14 mouse cellular contexts compared by ENCODE assay signal in genomic region chr6:84779987-84780386, GRCm38 (mm10).
DNase-seq lines count a peak whose midpoint lies in the region; ATAC-seq and TF ChIP-seq lines count a peak whose summit lies in the region.
"Had no signal": no experiment of that assay in that cellular context is flagged by ENCODE, and none has a peak within 500 bp of the region (broad histone marks: within the 10 kb centered on the region; RNA-seq: fewer than 3 reads in every experiment).

No protein-coding gene starts in this region.

- no peak overlapping the region for H3K4me3 ChIP-seq in ES-E14 (ENCODE audit: insufficient read depth in 1 of 2, low read depth in 1 of 2, low read length in 2 of 2, poor library complexity in 1 of 2, severe bottlenecking in 1 of 2)
- no peak overlapping the region for H3K4me3 ChIP-seq in hindbrain, embryonic 13.5 days
- no peak overlapping the region for H3K4me3 ChIP-seq in neural tube, embryonic 11.5 days (ENCODE audit: low read depth, low read length)
- no peak overlapping the region for H3K4me3 ChIP-seq in liver, embryonic 12.5 days
- no peak overlapping the region for H3K4me3 ChIP-seq in midbrain, embryonic 14.5 days (replicated peaks; ENCODE audit: low read depth, low read length)
- H3K4me3 ChIP-seq: midbrain, embryonic 13.5 days; neural tube, embryonic 12.5 days had no signal

- intact Hi-C loops in heart, postnatal 10 days (cut with DNase I): no loop called here

- 0 out of 2 replicates have a peak, but pooled peaks have one; percentile 39 for ATAC-seq in hindbrain, embryonic 13.5 days (ENCODE audit: low FRiP score)
- ATAC-seq in neural tube, embryonic 11.5 days (ENCODE audit: insufficient read depth, low FRiP score, low TSS enrichment): no peak
- no peak for ATAC-seq in liver, embryonic 12.5 days
- ATAC-seq in midbrain, embryonic 14.5 days (ENCODE audit: low FRiP score, low TSS enrichment): no peak
- ATAC-seq: midbrain, embryonic 13.5 days had no signal

- in situ Hi-C loops in ES-E14 (cut with MboI; ENCODE audit: low sequenced_read_pairs in 2 of 2, unreplicated experiment in 2 of 2): no loop called here

- H3K36me3 ChIP-seq in ES-E14 (ENCODE audit: control insufficient read depth, insufficient read depth, low read length, poor library complexity, severe bottlenecking): no peaks in the 10 kb centered on the region
- no peaks in the 10 kb centered on the region for H3K36me3 ChIP-seq in hindbrain, embryonic 13.5 days
- H3K36me3 ChIP-seq in neural tube, embryonic 11.5 days (ENCODE audit: control insufficient read depth, insufficient read depth, low read length): no peaks in the 10 kb centered on the region
- H3K36me3 ChIP-seq in liver, embryonic 12.5 days: no peaks in the 10 kb centered on the region
- H3K36me3 ChIP-seq in midbrain, embryonic 14.5 days (ENCODE audit: control insufficient read depth, insufficient read depth, low read length): no peaks in the 10 kb centered on the region
- H3K36me3 ChIP-seq: midbrain, embryonic 13.5 days; neural tube, embryonic 12.5 days had no signal

- H3K27me3 ChIP-seq in hindbrain, embryonic 13.5 days: no peaks in the 10 kb centered on the region
- H3K27me3 ChIP-seq in neural tube, embryonic 11.5 days (ENCODE audit: control insufficient read depth, insufficient read depth, low read length): no peaks in the 10 kb centered on the region
- H3K27me3 ChIP-seq in liver, embryonic 12.5 days (replicated peaks): no peaks in the 10 kb centered on the region
- H3K27me3 ChIP-seq in midbrain, embryonic 14.5 days (ENCODE audit: control insufficient read depth, insufficient read depth, low read length): no peaks in the 10 kb centered on the region
- H3K27me3 ChIP-seq: midbrain, embryonic 13.5 days; neural tube, embryonic 12.5 days had no signal

- no peak for DNase-seq in ES-E14 (ENCODE audit: low read depth, low spot score)
- DNase-seq in embryo, embryonic 11 days: peak; percentile 44
- DNase-seq in neural tube, embryonic 11.5 days (ENCODE audit: low spot score): peak; percentile 30
- no peak for DNase-seq in midbrain, embryonic 14.5 days
- no peak for DNase-seq in heart, postnatal 10 days
- DNase-seq: cerebellum, postnatal 25 days; gastrocnemius, postnatal 36 days; lung, embryonic 14.5 days; thymus, postnatal 36 days had no signal

- 38% methylated on average over 5 of the region's 5 CpGs for WGBS in hindbrain, embryonic 13.5 days
- WGBS in neural tube, embryonic 11.5 days: 36% methylated on average over 5 of the region's 5 CpGs
- 57% methylated on average over 5 of the region's 5 CpGs for WGBS in liver, embryonic 12.5 days (ENCODE audit: insufficient replicate concordance)
- WGBS in midbrain, embryonic 14.5 days: 77% methylated on average over 5 of the region's 5 CpGs

- no peaks in the 10 kb centered on the region for H3K4me1 ChIP-seq in ES-E14 (ENCODE audit: control insufficient read depth in 2 of 2, insufficient read depth in 2 of 2, low read length in 2 of 2, poor library complexity in 1 of 2)
- peaks cover 16% of the 10 kb centered on the region for H3K4me1 ChIP-seq in hindbrain, embryonic 13.5 days (replicated peaks)
- H3K4me1 ChIP-seq in neural tube, embryonic 11.5 days (ENCODE audit: control insufficient read depth, insufficient read depth, low read length): no peaks in the 10 kb centered on the region
- H3K4me1 ChIP-seq in liver, embryonic 12.5 days: no peaks in the 10 kb centered on the region
- H3K4me1 ChIP-seq in midbrain, embryonic 14.5 days (ENCODE audit: control insufficient read depth, insufficient read depth, low read length): no peaks in the 10 kb centered on the region
- H3K4me1 ChIP-seq: midbrain, embryonic 13.5 days had no signal

- H3K27ac ChIP-seq in ES-E14 (ENCODE audit: insufficient read depth, low read depth, low read length, poor library complexity, severe bottlenecking): no peak overlapping the region
- H3K27ac ChIP-seq in hindbrain, embryonic 13.5 days: peak overlapping the region; percentile 76
- H3K27ac ChIP-seq in neural tube, embryonic 11.5 days (ENCODE audit: low read depth, low read length): no peak overlapping the region
- H3K27ac ChIP-seq in liver, embryonic 12.5 days: no peak overlapping the region
- no peak overlapping the region for H3K27ac ChIP-seq in midbrain, embryonic 14.5 days (replicated peaks; ENCODE audit: low read depth, low read length)
- H3K27ac ChIP-seq: macrophage; midbrain, embryonic 13.5 days; neural tube, embryonic 12.5 days had no signal

- no peak overlapping the region for H3K9ac ChIP-seq in ES-E14 (ENCODE audit: insufficient read depth, low read depth, low read length, poor library complexity, severe bottlenecking)
- H3K9ac ChIP-seq in hindbrain, embryonic 13.5 days: no peak overlapping the region
- H3K9ac ChIP-seq in neural tube, embryonic 11.5 days (ENCODE audit: low read length): no peak overlapping the region
- H3K9ac ChIP-seq in liver, embryonic 12.5 days: no peak overlapping the region
- H3K9ac ChIP-seq in midbrain, embryonic 14.5 days (replicated peaks; ENCODE audit: low read length): no peak overlapping the region
- H3K9ac ChIP-seq: lung, embryonic 14.5 days; midbrain, embryonic 13.5 days; neural tube, embryonic 12.5 days had no signal

- no peaks in the 10 kb centered on the region for H3K9me3 ChIP-seq in ES-E14 (ENCODE audit: control insufficient read depth, insufficient read depth, low read depth, low read length)
- H3K9me3 ChIP-seq in hindbrain, embryonic 13.5 days: no peaks in the 10 kb centered on the region
- no peaks in the 10 kb centered on the region for H3K9me3 ChIP-seq in neural tube, embryonic 11.5 days (ENCODE audit: control insufficient read depth, low read length)
- no peaks in the 10 kb centered on the region for H3K9me3 ChIP-seq in liver, embryonic 12.5 days (replicated peaks)
- no peaks in the 10 kb centered on the region for H3K9me3 ChIP-seq in midbrain, embryonic 14.5 days (ENCODE audit: control insufficient read depth, low read length)
- H3K9me3 ChIP-seq: midbrain, embryonic 13.5 days; neural tube, embryonic 12.5 days had no signal

- H3K4me2 ChIP-seq in hindbrain, embryonic 13.5 days: no peak overlapping the region
- no peak overlapping the region for H3K4me2 ChIP-seq in neural tube, embryonic 11.5 days (ENCODE audit: low read depth)
- H3K4me2 ChIP-seq in liver, embryonic 12.5 days: no peak overlapping the region
- H3K4me2 ChIP-seq in midbrain, embryonic 14.5 days (ENCODE audit: low read length): no peak overlapping the region
- H3K4me2 ChIP-seq: lung, embryonic 14.5 days; midbrain, embryonic 13.5 days; neural tube, embryonic 12.5 days had no signal

TF ChIP-seq in ES-E14, 5 proteins besides CTCF, POLR2A, EP300 and RAD21:
- TF ChIP-seq CHD2 (IDR thresholded peaks at IDR 0.05; ENCODE audit: low read depth, low read length) (no peak), ZC3H11A (IDR thresholded peaks at IDR 0.05; ENCODE audit: borderline replicate concordance, low read depth, low read length) (no peak), ZNF384 (IDR thresholded peaks at IDR 0.05; ENCODE audit: low read depth, low read length) (no peak), MAFK (IDR thresholded peaks at IDR 0.05; ENCODE audit: insufficient read depth, low read depth, low read length) (peak; percentile 45; the same call in 1 of the 2 replicates), HCFC1 (IDR thresholded peaks at IDR 0.05; ENCODE audit: borderline replicate concordance, insufficient read depth, low read length) (no peak)
TF ChIP-seq in ES-E14: peak in this region for 1.

Comparison
In these comparisons a context has a peak if more than half of its experiments do, and no peak if none do; other contexts are left out.
1. DNase-seq: peak in embryo, embryonic 11 days (single experiment) and neural tube, embryonic 11.5 days (single experiment); none in ES-E14 (single experiment), midbrain, embryonic 14.5 days (single experiment) and heart, postnatal 10 days (0 of 2).